Mouse (Mus musculus) lung, embryonic 14.5 days (tissue): ENCODE results near the gene Txnrd2. TPM values are rescaled to one million over a fixed set of nuclear protein-coding genes. Genes with fewer than 3 reads are reported as not detected.

ENCODE experiments used
- ATAC-seq: fragments of 200-750 bp; cut with Nextera tagmentation; 2 replicates; pipeline ENCODE4 v1.8.0; 2017; ENCODE audit warnings: mild to moderate bottlenecking, moderate TSS enrichment, moderate library complexity; ENCODE audit not compliant: insufficient read depth
- DNase-seq: peaks from one replicate; pipeline ENCODE4 v3.0.0-alpha.2; 2015
- H3K27ac ChIP-seq: fragments of 300-500 bp; sonication (generic); 2 replicates; pipeline ENCODE4 v1.5.1; 2014; ENCODE audit warnings: low read depth, mild to moderate bottlenecking, moderate library complexity
- H3K27me3 ChIP-seq: fragments of 300-500 bp; sonication (generic); 2 replicates; pipeline ENCODE4 v1.6.1; 2014; ENCODE audit warnings: low read length, control low read depth; ENCODE audit not compliant: insufficient read depth
- H3K36me3 ChIP-seq: fragments of 300-500 bp; sonication (generic); 2 replicates; pipeline ENCODE4 v1.6.1; 2014; ENCODE audit warnings: control low read depth; ENCODE audit not compliant: insufficient read depth
- H3K4me1 ChIP-seq: fragments of 300-500 bp; sonication (generic); 2 replicates; pipeline ENCODE4 v1.6.1; 2014; ENCODE audit warnings: antibody characterized with exemption, control low read depth; ENCODE audit not compliant: insufficient read depth
- H3K4me2 ChIP-seq: fragments of 300-500 bp; sonication (generic); 2 replicates; pipeline ENCODE4 v1.6.1; 2014; ENCODE audit warnings: mild to moderate bottlenecking
- H3K4me3 ChIP-seq: fragments of 300-500 bp; sonication (generic); 2 replicates; pipeline ENCODE4 v1.5.1; 2014; ENCODE audit warnings: low read depth, low read length
- H3K9ac ChIP-seq: fragments of 300-500 bp; sonication (generic); 2 replicates; pipeline ENCODE4 v1.6.1; 2014
- H3K9me3 ChIP-seq: fragments of 300-500 bp; sonication (generic); 2 replicates; pipeline ENCODE4 v1.6.1; 2016; ENCODE audit warnings: low read depth, low read length, control low read depth
- CTCF ChIP-seq: IDR thresholded peaks from 2 replicates; pipeline ENCODE4 v1.5.1; 2016; ENCODE audit warnings: antibody characterized with exemption, low read depth
- WGBS: fragments of 180-500 bp; shearing (Covaris S2); extraction: QIAGEN DNeasy Blood & Tissue Kit; methylation state at CpG from one replicate; pipeline ENCODE4 v1.1.7; 2014; 5-methylcytosine and 5-hydroxymethylcytosine counted together
- polyA plus RNA-seq: library from polyadenylated mRNA; unstranded; fragments of >200 nt; fragmentation: Nextera tagmentation; extraction: Ambion mirVana; gene quantifications from 2 replicates; pipeline ENCODE4 v1.2.1, GENCODE M21; 2014

Txnrd2 gene
- polyA plus RNA-seq, 1 experiment from 2014 or later, result 21.5 TPM

DNA sequence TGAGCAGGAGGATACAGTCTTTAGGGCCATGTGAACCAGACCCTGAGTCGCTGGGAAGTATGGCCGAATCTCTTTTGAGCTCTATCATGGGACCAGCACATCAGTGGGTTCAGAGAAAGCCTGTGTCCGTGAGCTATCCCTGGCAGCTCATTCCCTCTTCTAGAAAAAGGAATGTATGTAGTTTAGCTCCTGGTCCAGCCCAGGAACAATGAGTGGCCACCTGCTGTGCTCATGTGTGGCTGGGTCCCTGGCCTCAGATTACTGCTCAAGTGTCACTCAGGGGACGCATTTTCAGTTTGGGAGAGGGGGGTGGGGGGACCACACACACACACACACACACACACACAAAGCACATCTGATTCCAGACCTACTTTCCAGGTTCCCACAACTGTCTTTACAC, 46.2 kb downstream of the Txnrd2 start:
- 73% methylated on average over 4 of the region's 4 CpGs for WGBS
- Histone ChIP-seq H3K9me3 (no peaks in the 10 kb centered on the region), H3K4me3 (no peak overlapping the region), H3K4me2 (no peak overlapping the region), H3K36me3 (0 out of 2 replicates have a peak, but pooled peaks cover 3% of the 10 kb centered on the region), H3K27ac (no peak overlapping the region), H3K4me1 (0 out of 2 replicates have a peak, but pooled peaks cover 3% of the 10 kb centered on the region), H3K27me3 (no peaks in the 10 kb centered on the region), H3K9ac (no peak overlapping the region)
- no peak for DNase-seq
- TF ChIP-seq CTCF, result no peak
- ATAC-seq, result peak; percentile 10; the same call in 1 of the 2 replicates

DNA sequence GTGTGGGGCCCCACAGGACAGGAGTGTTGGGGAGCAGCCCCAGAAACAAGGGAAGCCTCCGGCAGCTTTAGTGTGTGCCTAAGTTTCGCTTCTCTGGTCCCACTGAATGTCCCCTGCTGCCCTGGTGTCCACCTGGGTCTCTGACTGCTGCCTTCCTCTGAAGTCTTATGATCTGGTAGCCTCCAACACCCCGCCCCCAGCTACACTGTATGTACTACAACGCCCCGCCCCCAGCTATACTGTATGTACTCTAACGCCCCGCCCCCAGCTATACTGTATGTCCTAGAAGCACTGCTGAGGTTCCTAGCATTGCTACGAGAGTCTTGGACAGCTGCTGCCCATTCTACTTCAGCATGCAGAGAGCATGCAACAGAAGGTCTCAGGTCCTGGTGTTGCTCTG, 46.8 kb downstream of the Txnrd2 start:
- Histone ChIP-seq H3K36me3 (0 out of 2 replicates have a peak, but pooled peaks cover 3% of the 10 kb centered on the region), H3K27ac (no peak overlapping the region), H3K9me3 (no peaks in the 10 kb centered on the region), H3K4me1 (0 out of 2 replicates have a peak, but pooled peaks cover 3% of the 10 kb centered on the region), H3K27me3 (no peaks in the 10 kb centered on the region), H3K9ac (no peak overlapping the region), H3K4me3 (no peak overlapping the region), H3K4me2 (no peak overlapping the region)
- WGBS, result 70% methylated on average over 8 of the region's 8 CpGs
- peak; percentile 83 for ATAC-seq
- peak; percentile 60 for DNase-seq
- no peak for TF ChIP-seq CTCF

DNA sequence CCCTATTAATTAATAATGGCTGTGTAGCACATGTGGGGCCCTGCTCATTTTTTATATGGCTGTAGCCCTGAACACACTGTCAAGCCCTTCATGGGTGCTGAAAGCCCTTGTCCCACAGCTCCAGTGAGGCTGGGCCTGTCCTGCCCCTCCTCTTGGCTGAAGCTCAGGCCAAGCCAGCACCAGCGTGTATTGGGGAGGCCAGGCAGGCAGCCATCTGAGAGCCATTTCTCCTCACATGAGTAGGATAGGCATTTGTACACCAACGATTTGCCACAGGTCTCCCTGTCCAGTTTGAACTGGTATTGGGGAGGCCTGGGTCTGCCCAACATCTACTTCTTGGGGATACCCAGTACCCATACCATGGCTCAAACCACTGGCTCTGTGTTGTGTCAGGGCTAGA, 47.8 kb downstream of the Txnrd2 start:
- Histone ChIP-seq H3K27ac (no peak overlapping the region), H3K27me3 (no peaks in the 10 kb centered on the region), H3K9me3 (no peaks in the 10 kb centered on the region), H3K36me3 (0 out of 2 replicates have a peak, but pooled peaks cover 3% of the 10 kb centered on the region), H3K9ac (no peak overlapping the region), H3K4me3 (no peak overlapping the region), H3K4me2 (no peak overlapping the region), H3K4me1 (0 out of 2 replicates have a peak, but pooled peaks cover 3% of the 10 kb centered on the region)
- DNase-seq (no peak), ATAC-seq (no peak)
- WGBS, result 60% methylated on average over 2 of the region's 2 CpGs
- TF ChIP-seq CTCF, result no peak

DNA sequence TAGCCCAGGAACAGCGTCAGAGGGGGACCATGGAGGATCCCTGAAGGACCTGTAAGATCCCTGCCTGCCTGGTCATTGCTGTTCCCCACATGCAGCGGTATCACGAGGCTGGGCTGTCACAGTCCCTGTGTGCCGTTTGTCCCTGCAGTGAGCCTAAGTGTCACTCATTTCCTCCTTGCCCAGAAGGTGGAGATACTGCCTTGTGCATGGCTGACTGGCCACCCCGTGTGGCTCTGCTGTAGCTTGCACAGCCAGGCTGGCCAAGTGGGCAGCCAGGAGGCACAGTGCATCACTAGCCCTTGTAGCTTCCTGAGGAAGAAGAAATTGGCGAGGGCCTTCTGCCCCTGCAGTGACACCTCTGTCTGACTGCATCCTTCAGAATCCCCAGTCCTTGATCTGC, 51.8 kb downstream of the Txnrd2 start:
- no peaks in the 10 kb centered on the region for H3K27me3 ChIP-seq
- no peaks in the 10 kb centered on the region for H3K4me1 ChIP-seq
- no peak overlapping the region for H3K4me2 ChIP-seq
- H3K9ac ChIP-seq, result no peak overlapping the region
- TF ChIP-seq CTCF, result peak; percentile 56
- 55% methylated on average over 6 of the region's 6 CpGs for WGBS
- no peak overlapping the region for H3K27ac ChIP-seq
- H3K4me3 ChIP-seq, result no peak overlapping the region
- 0 out of 2 replicates have a peak, but pooled peaks cover 3% of the 10 kb centered on the region for H3K36me3 ChIP-seq
- H3K9me3 ChIP-seq, result no peaks in the 10 kb centered on the region
- DNase-seq (no peak), ATAC-seq (no peak)

DNA sequence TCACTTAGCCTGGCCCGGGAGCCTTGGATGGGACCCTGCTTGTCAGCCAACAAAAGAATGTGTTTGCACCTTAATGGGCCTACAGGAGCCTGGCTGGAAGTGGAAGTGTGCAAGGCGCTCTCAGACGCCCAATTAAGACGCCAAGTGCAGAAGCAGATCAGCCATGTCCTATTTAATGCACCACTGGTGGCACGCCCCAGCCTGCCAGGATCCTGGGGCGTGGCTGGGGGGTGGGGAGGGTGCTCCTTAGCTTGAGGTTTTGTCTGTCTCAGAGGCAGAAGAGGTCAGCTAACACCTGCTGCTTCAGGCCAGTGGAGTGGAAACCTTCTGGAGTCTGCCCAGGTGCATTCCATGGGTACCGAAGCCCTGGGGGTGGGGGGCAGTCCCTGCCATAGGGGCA, 53.5 kb downstream of the Txnrd2 start:
- 42% methylated on average over 7 of the region's 7 CpGs for WGBS
- no peaks in the 10 kb centered on the region for H3K27me3 ChIP-seq
- no peak overlapping the region for H3K4me3 ChIP-seq
- H3K36me3 ChIP-seq, result 0 out of 2 replicates have a peak, but pooled peaks cover 3% of the 10 kb centered on the region
- H3K9me3 ChIP-seq, result no peaks in the 10 kb centered on the region
- TF ChIP-seq CTCF, result no peak
- no peak overlapping the region for H3K27ac ChIP-seq
- H3K4me2 ChIP-seq, result no peak overlapping the region
- no peaks in the 10 kb centered on the region for H3K4me1 ChIP-seq
- ATAC-seq (no peak), DNase-seq (no peak)
- H3K9ac ChIP-seq, result no peak overlapping the region

DNA sequence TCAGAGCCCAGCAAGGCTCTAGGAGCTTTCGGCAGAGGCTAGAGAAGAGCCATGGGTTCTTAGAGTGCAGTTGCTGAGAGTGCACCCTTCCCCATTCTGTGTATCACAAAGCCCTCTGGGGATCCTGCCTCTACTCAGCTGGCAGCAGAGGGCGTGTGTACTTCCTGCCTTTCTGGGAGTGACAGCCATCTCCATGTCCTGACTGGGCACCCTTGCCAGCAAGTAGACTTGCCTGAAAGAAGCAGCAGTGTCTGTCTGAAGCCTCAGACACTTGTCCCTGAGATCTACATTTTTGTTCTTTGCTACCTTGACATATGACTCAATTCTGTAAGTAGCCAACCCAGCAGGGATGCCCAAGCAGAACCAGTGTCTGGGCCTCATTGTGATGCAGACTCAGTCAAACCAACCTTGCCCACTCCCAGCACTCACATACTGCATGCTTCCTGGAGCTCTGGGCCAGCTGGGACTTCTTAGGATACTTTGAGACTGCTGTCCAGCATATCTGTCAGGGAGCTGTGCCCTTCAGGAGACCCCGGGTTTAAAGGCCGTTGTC, 54.8 kb downstream of the Txnrd2 start:
- Histone ChIP-seq H3K9me3 (no peaks in the 10 kb centered on the region), H3K36me3 (no peaks in the 10 kb centered on the region), H3K4me3 (no peak overlapping the region), H3K27me3 (no peaks in the 10 kb centered on the region), H3K27ac (no peak overlapping the region), H3K4me2 (no peak overlapping the region), H3K4me1 (no peaks in the 10 kb centered on the region), H3K9ac (no peak overlapping the region)
- TF ChIP-seq CTCF, result 0 out of 2 replicates have a peak, but pooled peaks have one; percentile 4
- DNase-seq (no peak), ATAC-seq (no peak)
- 60% methylated on average over 4 of the region's 4 CpGs for WGBS

DNA sequence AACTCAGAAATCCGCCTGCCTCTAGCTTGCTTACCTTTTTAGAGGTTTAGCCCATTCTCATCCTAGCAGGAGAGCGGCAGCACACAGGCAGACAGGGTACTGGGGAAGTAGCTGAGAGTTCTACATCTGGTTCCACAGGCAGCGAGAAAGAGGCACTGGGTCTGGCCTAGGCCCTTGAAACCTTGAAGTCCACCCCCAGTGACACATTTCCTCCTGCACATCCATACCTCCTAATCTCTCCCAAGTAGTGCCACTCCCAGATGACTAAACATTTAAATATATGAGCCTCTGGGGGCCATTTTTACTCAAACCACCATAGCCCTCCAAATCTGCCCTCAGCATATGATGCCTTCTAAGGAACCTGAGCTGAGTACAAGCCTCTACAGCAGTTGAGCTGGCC, 56.2 kb downstream of the Txnrd2 start:
- no peak for ATAC-seq
- 86% methylated on average over 3 of the region's 3 CpGs for WGBS
- Histone ChIP-seq H3K27me3 (no peaks in the 10 kb centered on the region), H3K4me2 (no peak overlapping the region), H3K9me3 (no peaks in the 10 kb centered on the region), H3K9ac (no peak overlapping the region), H3K27ac (no peak overlapping the region), H3K4me3 (no peak overlapping the region), H3K36me3 (no peaks in the 10 kb centered on the region), H3K4me1 (no peaks in the 10 kb centered on the region)
- DNase-seq, result no peak
- TF ChIP-seq CTCF, result no peak
